Mouse (Mus musculus) ES-E14 (cell line): Measurements from ENCODE around the gene Slc10a7. TPM values are rescaled to one million over a fixed set of nuclear protein-coding genes. Genes with fewer than 3 reads are reported as not detected.

Source experiments
- DNase-seq: peaks from one replicate; pipeline ENCODE4 v3.0.0-alpha.2; 2013; ENCODE audit warnings: low read depth, low spot score
- H3K27ac ChIP-seq: 2 replicates; pipeline ENCODE4 v1.5.1; 2012; ENCODE audit warnings: low read depth, mild to moderate bottlenecking, low read length, moderate library complexity, mixed read lengths; ENCODE audit not compliant: poor library complexity, insufficient read depth, severe bottlenecking
- H3K36me3 ChIP-seq: 2 replicates; pipeline ENCODE4 v1.6.1; 2012; ENCODE audit warnings: mild to moderate bottlenecking, low read length, moderate library complexity, mixed read lengths; ENCODE audit not compliant: control insufficient read depth, poor library complexity, insufficient read depth, severe bottlenecking
- H3K4me1 ChIP-seq, 2 experiments: fragments of 150-350 bp in 1 of 2; sonication (generic) in 1 of 2; 2 replicates each; pipeline ENCODE4 v1.6.1; 2012; ENCODE audit warnings: low read length in 2 of 2, mild to moderate bottlenecking in 1 of 2, mixed read lengths in 1 of 2; ENCODE audit not compliant: control insufficient read depth in 2 of 2, insufficient read depth in 2 of 2, poor library complexity in 1 of 2
- H3K4me3 ChIP-seq, 2 experiments: fragments of 150-350 bp in 1 of 2; sonication (generic) in 1 of 2; 2 replicates each; pipeline ENCODE4 v1.5.1; 2012; ENCODE audit warnings: low read length in 2 of 2, low read depth in 1 of 2, mild to moderate bottlenecking in 1 of 2, mixed read lengths in 1 of 2; ENCODE audit not compliant: insufficient read depth in 1 of 2, poor library complexity in 1 of 2, severe bottlenecking in 1 of 2
- H3K9ac ChIP-seq: 2 replicates; pipeline ENCODE4 v1.6.1; 2012; ENCODE audit warnings: low read depth, mild to moderate bottlenecking, low read length, mixed read lengths; ENCODE audit not compliant: poor library complexity, insufficient read depth, severe bottlenecking
- H3K9me3 ChIP-seq: fragments of 150-350 bp; sonication (generic); 2 replicates; pipeline ENCODE4 v1.6.1; 2012; ENCODE audit warnings: low read depth, mild to moderate bottlenecking, low read length; ENCODE audit not compliant: control insufficient read depth, insufficient read depth
- CHD2 ChIP-seq: IDR thresholded peaks from 2 replicates; pipeline ENCODE4 v1.6.1; 2014; ENCODE audit warnings: mild to moderate bottlenecking, low read depth, low read length, inconsistent platforms
- HCFC1 ChIP-seq: IDR thresholded peaks from 2 replicates; pipeline ENCODE4 v1.6.1; 2012; ENCODE audit warnings: low read length, inconsistent platforms, borderline replicate concordance; ENCODE audit not compliant: insufficient read depth
- MAFK ChIP-seq: IDR thresholded peaks from 2 replicates; pipeline ENCODE4 v1.6.1; 2014; ENCODE audit warnings: mild to moderate bottlenecking, low read depth, low read length, inconsistent platforms; ENCODE audit not compliant: insufficient read depth
- ZC3H11A ChIP-seq: IDR thresholded peaks from 2 replicates; pipeline ENCODE4 v1.6.1; 2012; ENCODE audit warnings: low read depth, mild to moderate bottlenecking, inconsistent platforms, low read length, borderline replicate concordance
- ZNF384 ChIP-seq: IDR thresholded peaks from 2 replicates; pipeline ENCODE4 v1.6.1; 2012; ENCODE audit warnings: low read depth, low read length, inconsistent platforms
- in situ Hi-C, 2 experiments: fragments of 600-800 bp; cut with MboI; formaldehyde crosslinking; loops; one replicate each; pipeline ENCODE4 v1.15.1; 2025; ENCODE audit warnings: low sequenced_read_pairs in 2 of 2, inconsistent platforms in 1 of 2; ENCODE audit not compliant: unreplicated experiment in 2 of 2
- total RNA-seq: library from RNA; depleted of rRNA; stranded (reverse); fragments of 300-350 nt; gene quantifications from 2 replicates; pipeline ENCODE4 v1.2.3, GENCODE M21; 2012

Gene Slc10a7
- total RNA-seq, 1 experiment, result 30.5 TPM

- H3K27ac ChIP-seq, result no peak overlapping the region
- H3K36me3 ChIP-seq, result no peaks in the 10 kb centered on the region
- no peak for TF ChIP-seq HCFC1
- no peak overlapping the region for H3K9ac ChIP-seq
- H3K9me3 ChIP-seq, result no peaks in the 10 kb centered on the region
- H3K4me3 ChIP-seq, result no peak overlapping the region
- in situ Hi-C loops, result no loop called here
- H3K4me1 ChIP-seq, result no peaks in the 10 kb centered on the region
- DNase-seq, result no peak
Observed at GRCm38 (mm10) chr8:78749861-78750825, 241.0 kb downstream of the Slc10a7 start.

DNA sequence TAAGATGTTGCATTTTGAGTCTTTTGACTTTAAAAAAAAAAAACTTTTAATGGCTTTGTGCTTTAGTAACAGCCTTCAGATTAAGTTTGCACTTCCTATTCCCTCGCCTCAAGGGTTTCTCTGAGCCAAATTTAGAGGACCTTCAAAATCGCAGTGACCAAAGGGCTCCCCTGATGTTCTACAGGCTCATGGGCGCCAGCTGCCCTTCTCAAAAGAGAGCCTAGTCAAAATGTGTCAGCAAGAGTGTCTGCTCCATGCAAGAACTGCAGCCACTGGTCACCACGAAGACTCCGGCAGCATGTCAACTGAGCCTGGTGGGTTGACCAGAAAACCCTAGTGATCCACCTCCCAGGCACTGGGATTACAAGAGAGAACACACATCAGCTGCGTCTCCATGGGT, 242.0 kb downstream of the Slc10a7 start:
- no peaks in the 10 kb centered on the region for H3K9me3 ChIP-seq
- no peak overlapping the region for H3K9ac ChIP-seq
- H3K36me3 ChIP-seq, result no peaks in the 10 kb centered on the region
- H3K27ac ChIP-seq, result no peak overlapping the region
- DNase-seq, result no peak
- H3K4me1 ChIP-seq, result no peaks in the 10 kb centered on the region
- TF ChIP-seq CHD2 (no peak), ZC3H11A (no peak), MAFK (no peak), ZNF384 (no peak), HCFC1 (no peak)
- in situ Hi-C loops, result no loop called here
- no peak overlapping the region for H3K4me3 ChIP-seq

- Histone ChIP-seq H3K4me1 (no peaks in the 10 kb centered on the region), H3K4me3 (no peak overlapping the region), H3K9me3 (no peaks in the 10 kb centered on the region), H3K36me3 (no peaks in the 10 kb centered on the region), H3K9ac (no peak overlapping the region), H3K27ac (no peak overlapping the region)
- TF ChIP-seq MAFK (no peak), CHD2 (no peak), ZNF384 (no peak), HCFC1 (no peak), ZC3H11A (no peak)
- in situ Hi-C loops, result no loop called here
- no peak for DNase-seq
Observed at GRCm38 (mm10) chr8:78754986-78755385, 245.8 kb downstream of the Slc10a7 start.

- Histone ChIP-seq H3K4me3 (no peak overlapping the region), H3K9me3 (peaks cover 2% of the 10 kb centered on the region; the same call in 1 of the 2 replicates), H3K27ac (no peak overlapping the region), H3K4me1 (no peaks in the 10 kb centered on the region), H3K36me3 (no peaks in the 10 kb centered on the region), H3K9ac (no peak overlapping the region)
- DNase-seq, result no peak
- no peak for TF ChIP-seq ZC3H11A
- no peak for TF ChIP-seq MAFK
- no peak for TF ChIP-seq HCFC1
- no peak for TF ChIP-seq ZNF384
- no peak for TF ChIP-seq CHD2
- in situ Hi-C loops, result no loop called here
Observed at GRCm38 (mm10) chr8:78759139-78759538, 250.0 kb downstream of the Slc10a7 start.
